Mouse (Mus musculus) regulatory T cell (primary cell): Measurements from ENCODE around the gene Ranbp3.

Experiments
- in situ Hi-C: fragments of 300-600 bp; cut with MboI, MseI; formaldehyde crosslinking; loops from one replicate; pipeline ENCODE4 v1.15.1; 2025; ENCODE audit warnings: high pct_unique_total_duplicates

The Ranbp3 gene

DNA sequence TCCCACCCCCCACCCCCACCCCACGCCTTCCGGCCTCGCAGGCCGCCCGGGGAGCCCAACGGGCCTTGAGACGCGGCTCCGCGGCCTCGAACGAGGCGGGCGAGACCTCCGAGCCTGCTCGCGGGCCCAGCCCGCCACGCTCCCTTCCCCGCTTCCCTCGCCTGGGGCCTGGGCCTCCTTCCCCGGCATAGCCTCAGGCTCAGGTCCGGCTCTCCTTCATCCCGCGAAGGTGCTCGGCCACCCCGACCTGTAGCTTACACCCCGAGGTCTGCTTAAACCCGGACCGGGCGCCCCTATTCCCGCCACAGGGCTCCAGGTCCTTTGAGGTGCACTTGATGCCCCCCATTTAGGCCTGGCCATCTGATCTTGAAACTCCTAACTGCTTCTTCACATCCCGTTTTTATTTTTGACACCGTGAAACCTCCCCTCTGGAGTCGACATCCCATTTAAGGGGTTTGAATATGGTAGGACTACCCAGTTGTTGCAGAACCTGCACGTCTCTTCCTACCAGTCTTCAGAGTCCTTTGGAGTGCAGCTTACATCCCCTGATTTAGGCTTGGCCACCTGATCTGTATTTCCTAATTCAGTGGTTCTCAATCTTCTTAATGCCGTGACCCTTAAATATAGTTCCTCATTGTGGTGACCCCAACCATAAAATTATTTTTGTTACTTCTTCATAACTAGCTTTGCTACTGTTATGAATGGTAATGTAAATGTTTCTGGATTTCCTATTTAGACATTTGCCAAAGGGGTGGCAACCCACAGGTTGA lies 738 bp downstream of the Ranbp3 start:
- in situ Hi-C loops = no loop called here

DNA sequence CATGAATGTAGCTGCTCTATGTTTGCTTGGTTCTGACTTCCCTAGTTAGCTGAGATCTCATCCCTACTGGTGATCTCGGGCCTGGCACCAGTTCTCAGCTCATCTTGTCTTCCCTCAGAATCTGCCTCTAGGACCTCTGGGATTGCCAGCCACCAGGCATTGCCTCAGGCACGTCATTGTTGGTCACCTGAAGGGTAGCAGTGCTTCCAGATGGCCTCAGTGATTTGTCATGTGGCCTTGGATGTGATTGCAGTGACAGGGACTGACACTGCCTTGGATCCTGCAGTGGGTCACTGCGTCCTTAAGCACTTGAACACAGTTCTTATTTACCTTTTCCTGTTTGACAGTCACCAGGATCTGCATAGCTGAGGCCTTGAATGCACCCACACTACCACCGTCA lies 8.7 kb downstream of the Ranbp3 start:
- in situ Hi-C loops = no loop called here

DNA sequence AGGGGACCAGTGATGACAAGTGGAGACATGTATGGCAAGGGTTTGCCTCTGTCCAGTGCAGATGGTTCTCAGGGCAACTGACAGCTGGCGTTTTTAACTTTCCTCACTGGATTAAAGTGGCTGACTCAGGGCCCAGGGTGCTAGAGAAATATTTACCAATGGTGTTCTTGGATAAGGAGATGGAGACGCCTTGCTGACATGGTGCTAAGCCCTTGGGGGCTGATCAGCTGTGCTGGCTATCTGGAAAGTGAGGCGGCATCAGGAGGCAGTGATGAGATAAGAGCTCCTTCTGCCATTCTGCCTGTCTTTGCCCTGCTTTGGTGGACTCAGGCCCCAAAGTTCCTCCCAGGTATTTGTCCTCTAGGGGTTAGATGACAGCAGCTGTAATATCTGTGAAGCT lies 9.8 kb downstream of the Ranbp3 start:
- in situ Hi-C loops = no loop called here

DNA sequence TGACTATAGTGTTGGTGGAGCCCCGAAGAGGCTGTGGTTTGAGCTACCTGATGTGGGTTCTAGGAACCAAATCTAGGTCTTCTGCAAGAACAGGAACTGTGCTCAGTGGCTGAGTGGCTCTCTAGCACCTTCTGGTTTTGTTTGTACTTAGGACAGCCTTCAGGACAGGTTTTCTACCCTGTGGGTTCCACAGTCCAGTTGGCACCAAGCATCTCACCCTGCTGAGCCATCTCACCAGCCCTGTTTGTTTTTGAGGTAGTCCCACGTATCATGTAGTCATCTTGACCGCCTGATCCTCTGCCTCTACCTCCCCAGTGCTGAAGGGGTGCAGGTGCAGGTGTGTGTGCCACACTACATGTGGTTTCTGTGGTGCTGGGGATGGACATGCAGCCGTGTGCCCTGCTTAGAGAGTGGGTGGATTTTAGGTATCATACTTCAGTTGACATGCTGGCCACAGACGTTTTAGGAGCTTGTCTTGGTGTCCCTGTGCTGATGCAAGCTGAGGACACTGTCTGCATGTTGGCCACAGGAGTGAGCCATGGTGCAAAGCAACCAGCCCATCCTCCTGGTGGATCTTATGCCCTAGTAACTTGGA lies 10.5 kb downstream of the Ranbp3 start:
- in situ Hi-C loops = no loop called here

DNA sequence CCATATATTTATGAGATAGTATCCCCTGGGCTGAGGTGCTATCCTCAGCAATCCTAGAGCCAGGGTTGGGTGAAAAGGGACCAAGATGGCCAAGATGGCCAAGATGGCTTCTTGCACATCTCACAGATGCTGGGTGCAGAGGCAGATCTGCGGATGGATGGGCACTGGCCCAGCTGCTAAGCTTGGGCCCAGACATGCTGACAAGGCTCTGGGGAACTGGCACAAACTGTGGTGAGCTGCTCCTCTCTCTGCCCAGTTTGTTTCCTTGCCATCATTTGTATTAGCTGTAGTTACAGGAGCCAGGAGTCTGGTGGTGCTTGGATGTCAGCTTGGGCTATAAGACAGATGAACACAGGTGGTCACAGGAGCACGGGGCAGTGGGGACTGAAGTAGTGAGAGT lies 11.6 kb downstream of the Ranbp3 start:
- in situ Hi-C loops = no loop called here

DNA sequence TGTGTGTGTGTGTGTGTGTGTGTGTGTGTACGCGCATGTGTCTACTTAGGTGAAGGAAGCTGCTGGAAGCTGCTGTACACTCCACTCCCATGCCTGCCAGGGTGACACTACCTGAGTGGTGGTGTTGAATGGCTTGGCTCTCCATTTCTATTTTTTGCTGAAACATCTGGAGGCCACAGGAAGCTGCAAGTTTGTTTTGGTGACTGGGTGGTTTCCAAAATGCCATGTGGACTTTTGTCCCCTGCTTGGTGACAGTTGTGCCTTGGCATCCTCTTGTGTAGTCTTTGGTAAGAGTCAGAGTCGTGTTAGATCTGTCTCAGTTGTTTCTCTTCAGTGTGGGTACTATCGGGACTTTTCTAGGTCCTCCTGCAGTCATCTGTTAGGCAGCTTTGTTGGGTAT lies 13.7 kb downstream of the Ranbp3 start:
- in situ Hi-C loops = no loop called here

DNA sequence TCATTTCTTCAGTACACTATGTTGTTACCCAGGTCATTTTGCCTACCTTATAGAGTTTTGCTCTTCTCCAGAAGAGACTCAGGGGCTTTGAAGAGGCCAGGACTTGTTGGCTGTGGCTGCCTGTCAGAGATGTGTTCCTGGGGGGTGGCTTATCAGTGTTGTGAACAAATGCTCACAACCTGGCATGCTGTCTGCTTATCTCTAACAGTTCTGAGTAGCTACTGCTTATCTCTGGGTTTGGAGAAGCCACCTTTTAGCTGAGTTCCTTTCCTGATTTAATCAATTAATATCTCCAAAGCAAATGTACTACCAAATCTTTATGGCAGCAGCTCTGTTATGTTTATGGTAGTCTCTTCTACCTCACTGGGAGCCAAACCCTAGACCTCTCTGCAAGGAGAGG lies 15.0 kb downstream of the Ranbp3 start:
- in situ Hi-C loops = no loop called here

DNA sequence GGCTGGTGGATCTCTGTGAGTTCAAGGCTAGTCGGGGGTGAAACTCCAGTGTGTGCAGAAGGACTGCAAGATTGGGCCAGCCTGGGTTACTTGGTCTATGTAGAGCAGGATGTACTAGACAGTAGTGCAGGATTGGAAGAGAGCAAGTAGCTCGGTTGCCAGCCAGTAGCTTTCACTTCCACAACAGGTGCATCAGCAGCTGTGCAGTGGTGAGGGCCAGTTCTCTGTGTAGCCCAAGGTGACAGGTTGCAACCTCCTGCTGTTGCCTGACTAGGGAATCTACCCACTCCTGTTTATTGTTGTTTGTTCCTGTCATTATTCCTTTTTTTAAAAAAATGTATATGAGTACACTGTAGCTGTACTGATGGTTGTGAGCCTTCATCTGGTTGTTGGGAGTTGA lies 15.6 kb downstream of the Ranbp3 start:
- in situ Hi-C loops = no loop called here

DNA sequence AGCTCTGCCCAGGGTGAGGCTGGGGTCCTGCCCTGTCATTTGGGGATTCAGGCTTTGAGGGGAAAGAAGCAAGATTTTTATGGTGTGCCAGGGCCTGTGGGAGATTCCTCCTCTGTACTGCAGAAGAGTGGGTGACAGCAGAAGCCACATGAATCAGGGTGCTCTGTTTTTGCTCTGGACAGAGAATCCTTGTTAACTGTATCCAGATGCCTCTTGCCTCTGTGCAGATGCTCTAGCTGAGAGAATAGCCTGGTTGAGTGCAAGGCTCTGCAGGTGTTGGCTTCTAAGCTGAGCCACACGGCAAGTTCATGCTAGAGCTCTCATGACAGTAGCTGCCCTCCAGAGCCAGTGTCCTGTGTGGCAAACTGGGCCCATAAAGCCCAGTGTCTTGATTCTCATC lies 20.3 kb downstream of the Ranbp3 start:
- in situ Hi-C loops = no loop called here

DNA sequence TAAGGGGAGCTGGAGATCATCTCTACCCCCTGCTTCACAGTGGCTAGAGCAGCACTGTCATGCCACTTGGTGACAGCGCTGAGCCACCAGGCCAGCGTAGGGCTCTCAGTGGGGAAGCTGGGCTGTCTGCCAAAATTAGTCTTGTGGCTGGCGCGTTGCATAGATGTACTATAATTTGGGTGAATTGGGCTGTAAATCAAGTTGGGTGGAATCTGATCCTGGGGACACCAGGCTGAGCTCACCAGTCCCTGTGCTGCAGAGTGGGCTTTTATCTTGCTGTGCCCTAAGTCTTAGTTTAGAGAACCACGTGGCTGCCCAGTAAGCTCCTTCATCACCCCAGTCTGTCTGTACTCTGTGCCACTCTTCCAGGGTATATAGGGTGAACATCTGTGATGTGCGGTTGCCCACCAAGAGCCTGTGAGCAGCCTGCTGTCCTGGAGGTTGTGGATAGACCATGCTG lies 20.8 kb downstream of the Ranbp3 start:
- in situ Hi-C loops = no loop called here

DNA sequence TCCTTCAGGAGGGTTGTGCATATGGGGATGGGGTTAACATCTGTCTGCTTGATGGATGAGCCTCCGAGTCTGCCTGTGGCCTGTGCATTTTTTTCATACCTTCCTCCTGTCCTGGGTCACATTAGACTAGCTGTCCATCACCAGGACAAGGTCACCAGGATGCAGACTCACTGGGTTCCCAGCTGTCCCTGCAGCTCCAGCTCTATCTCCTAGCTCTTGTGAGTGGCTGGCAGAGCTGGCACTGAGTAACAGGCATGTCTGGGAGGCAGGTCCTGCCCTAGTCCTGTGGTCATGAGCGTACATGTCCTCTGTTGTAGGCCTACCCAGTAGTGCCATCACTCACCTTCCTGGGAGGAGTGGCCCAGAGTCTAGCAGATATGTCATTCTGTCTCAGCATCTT lies 27.4 kb downstream of the Ranbp3 start:
- in situ Hi-C loops = no loop called here

DNA sequence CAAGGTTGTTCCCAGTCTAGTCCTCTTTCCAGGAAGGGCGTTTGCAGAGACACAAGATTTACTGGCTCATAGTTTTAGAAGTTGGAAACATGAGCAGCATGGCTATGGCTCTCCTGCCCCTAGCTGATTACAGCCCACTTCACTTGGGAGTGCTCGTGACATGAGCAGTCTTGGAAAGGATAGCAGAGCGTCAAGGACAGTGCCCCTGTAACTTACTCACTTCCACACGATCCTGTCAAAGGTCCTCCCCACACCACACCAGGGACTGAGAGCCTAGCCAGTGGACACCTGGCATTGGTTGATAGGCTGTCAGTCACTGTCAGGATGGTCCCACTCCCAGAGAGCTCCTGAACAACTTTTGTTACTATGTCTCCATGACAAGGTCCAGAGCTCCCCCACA lies 29.9 kb downstream of the Ranbp3 start:
- in situ Hi-C loops = no loop called here

DNA sequence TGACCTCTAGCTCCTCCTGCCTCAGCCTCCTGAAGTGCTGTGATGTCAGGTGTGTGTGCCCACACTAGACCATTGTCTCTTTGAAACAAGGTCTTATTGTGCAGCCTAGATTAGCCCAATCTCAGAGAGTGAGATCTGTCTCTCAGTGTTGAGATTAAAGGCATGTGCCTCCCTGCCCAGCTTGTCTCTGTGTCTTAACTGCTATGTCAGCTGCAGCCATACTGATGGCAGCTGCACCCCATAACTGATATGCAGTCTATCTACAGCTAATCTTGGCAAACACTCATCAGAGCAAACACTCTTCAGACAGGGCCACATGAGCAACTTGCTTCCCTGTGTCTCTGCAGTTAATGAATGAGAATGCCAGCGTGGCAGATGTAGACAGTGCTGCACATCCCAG lies 33.4 kb downstream of the Ranbp3 start:
- in situ Hi-C loops = no loop called here

DNA sequence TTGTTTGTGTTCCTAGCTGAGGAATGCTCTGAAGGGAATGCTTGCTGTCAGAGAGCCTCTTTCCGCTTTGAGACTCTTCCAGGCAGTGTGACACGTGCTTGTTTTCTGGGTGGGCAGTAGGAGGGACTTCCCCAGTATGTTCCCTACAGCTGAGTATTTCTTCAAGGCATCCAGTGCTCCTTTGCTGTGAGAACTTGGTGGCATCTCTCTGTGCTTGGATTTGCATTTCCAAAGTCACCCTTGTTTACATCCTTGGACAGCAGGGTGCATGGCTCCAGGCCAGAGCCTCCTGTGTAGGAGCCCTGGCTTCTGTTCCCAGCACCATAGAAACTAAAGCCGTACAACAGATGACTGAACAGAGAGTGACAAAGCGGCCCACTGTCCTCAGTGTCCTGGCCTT lies 35.6 kb downstream of the Ranbp3 start:
- in situ Hi-C loops = no loop called here

DNA sequence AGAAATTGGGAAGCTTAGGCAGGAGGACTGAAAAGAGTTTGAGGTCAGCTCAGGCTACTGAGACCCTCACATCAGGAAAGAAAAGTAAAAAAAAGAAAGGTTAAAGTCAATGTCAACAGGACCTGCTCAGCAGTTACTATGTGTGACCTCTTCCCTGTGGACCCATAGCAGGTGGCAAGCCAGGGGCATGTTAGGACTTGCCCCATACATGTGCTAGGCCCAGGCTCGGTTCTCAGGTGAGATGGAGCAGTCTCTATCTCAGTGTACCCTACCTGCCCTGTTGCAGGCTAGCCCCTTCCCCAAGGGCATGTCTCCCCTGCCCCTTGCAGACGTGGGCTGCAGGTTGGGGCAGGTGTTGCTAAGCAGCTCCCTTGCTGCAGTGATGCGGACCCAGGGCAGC lies 36.6 kb downstream of the Ranbp3 start:
- in situ Hi-C loops = no loop called here

DNA sequence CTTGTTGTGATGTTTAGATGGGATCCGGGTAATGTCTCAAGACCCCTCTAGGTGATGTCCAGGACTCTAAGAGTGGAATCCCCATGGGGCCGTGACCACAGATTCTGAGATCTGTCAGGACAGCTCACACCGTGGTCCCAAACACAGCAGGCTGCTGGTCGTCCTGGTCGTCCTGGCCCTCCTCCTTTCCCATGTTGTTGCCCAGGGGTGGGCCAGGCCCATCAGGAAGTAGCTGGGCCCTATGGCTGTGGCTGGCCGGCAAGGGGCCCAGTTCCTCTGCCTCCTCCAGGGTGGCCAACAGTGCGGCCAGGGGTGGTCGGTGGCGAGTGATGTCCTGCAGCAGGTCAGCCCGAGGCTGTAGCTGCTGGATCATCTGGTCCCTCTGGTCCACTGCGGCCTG lies 42.3 kb downstream of the Ranbp3 start:
- in situ Hi-C loops = no loop called here

DNA sequence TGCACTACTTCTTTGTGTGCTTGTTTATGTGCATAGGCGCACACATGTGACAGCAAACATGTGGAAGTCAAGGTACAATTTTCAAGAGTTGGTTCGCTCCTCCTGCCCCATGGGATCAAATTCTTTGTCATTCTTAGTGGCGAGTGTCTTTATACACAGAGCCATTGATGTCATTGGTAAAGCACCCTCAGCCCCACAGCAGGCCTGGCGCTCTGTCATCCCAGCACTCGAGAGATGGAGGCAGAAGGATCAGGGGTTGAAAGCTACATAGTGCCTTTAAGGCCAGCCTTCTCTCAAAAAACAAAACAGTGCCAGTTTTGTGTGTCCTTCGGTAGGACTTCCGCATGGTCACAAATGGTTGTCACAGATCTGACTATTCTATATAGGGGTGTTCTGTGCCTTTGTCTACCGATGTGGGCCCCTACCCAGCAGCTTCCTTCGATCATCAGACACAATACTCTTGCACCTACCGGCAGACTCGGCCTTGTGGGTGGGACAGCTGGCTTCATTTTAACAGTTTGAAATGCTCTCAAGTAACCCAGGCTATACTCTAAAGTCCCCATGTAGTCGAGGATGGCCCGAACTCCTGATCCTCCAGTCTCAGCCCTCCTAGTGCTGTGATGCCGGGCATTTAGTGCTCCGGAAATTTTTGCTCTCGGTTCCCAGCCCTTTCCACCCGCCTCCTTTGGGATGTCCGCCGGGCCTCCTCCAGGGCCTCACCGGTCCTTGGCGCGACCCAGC lies 43.0 kb downstream of the Ranbp3 start:
- in situ Hi-C loops = no loop called here

DNA sequence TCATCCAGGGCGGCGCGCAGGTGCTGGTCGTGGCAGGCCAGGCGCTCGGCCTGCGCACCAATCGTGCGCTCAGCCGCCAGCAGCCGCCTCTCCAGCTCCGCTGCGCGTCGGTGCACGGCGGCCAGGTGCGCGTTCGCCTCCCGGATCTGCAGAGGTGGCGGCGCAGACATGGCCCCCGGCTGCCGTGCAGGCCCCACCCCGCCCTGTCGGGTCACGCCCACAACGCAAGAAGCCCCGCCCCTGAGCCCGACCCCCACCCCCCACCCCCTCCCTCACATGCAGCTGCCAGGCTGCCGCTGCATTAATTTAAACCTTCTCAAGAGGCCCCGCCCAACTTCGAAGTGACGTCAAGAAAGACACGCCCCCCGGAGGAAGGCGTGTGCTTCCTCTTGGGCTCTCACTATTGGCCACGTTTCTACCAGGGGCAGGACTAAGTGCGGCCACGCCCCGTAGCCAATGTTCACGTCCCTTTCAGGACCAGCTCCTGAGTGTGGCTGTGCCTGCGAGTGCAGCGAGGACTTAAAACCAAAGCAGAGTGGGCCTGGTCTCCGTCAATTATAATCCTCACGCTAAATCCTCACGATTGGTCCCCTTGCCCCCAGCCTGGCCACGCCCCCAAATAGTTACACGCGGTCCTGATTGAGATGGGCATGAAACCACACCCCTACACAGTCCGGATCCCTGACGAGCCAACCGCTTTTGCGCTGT lies 43.7 kb downstream of the Ranbp3 start:
- in situ Hi-C loops = no loop called here

DNA sequence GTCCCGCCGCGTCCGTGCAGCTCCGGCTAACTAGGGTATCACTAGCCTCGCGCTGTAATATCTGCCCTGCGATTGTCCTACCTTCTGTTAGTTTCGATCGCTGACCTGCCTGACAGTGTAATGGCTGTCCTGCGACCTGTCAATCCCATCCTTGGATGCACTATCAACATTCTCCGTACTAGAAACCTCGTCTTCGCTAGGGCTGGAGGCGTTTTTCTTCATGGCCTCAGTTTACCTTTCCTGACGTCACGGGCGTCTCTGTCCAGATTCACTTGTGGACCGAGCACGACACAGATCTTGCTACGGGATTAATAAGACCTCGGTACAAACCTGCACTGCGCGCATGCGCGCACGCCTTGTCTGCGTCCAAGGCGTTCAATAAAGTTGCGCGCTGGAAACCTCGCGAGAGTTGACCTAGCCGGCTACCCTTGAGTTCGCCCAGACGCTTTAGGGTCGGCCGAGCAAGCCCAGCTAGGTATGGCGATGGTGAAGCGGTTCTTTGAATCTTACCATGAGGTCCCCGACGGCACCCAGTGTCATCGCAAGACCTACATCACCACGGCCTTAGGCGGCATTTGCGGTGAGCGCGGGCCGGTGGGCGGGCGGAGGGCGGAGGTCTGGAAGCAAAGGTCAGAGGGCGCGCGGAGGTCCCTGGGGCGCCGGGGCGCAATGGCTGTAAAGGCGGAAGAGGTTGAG lies 44.4 kb downstream of the Ranbp3 start, which contains the start of the genes Ndufa11 and Vmac:
TSS of gene Ndufa11 (plus strand) at position 405 of the 696 bp plus-strand sequence.
TSS of gene Vmac (minus strand) at position 660 of the 696 bp plus-strand sequence.
- in situ Hi-C loops = no loop called here

DNA sequence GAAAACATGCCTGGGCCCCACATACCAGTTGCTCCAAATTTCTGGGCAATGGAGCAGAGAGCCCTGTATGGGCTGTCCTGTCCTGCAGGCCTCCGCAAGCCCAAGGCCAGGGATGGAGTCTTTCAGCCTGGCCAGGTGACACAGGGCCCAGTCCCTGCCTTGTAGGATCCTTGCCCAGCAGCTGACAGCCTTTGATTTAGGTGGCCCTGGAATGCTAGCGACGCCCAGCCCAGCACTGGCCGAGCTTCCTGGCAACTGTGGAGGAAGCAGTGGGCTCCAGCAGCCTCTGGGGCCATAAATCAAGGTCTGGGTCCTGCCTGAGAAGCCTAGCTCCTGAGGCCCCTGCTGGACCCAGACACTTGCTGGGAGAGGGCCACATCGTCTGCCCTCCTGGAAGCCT lies 49.3 kb downstream of the Ranbp3 start:
- in situ Hi-C loops = no loop called here

DNA sequence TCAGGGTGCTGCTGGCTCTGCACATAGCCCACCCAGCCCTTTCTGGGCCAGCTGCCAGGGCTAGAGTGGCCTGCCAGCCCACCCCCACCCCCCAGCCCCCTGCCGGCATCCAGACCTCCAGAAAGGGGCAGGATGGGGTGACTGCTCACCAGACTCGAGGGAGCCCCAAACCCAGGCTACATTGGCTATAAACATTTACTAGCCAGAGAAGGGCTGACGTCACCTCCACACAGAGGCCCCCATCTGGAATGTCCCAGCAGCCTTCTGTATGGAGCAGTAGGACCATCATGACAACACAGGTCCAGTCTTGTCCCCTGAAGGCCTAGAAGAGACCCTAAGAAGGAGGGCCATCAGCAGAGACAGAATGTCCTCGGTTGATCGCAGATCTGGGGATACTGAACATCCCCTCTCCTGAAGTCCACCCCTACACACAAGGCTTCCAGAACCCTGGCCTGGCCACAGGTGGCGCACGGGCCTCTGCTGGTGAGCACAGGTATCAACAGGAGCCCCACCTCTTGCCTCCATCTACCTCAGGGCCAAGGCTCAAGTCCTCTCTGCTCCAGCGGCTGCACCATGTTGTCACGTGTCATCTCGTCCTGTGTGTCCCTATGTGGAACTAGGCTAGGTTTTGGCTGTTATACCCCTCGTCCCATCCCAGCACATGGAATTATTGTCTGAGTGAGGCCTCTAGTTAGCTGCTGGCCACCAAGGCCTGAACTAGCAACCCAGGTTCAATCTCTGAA lies 50.5 kb downstream of the Ranbp3 start:
- in situ Hi-C loops = no loop called here
